Mouse (Mus musculus) stomach, embryonic 14.5 days (tissue): ENCODE measurements at regions not wholly inside any gene's neighbourhood (a gene's known extent, or its start where the extent isn't known, plus 50 kb on each side); places are given as distances from the start of the nearest gene placed in this dataset.

Experiments
- ATAC-seq: fragments of 200-750 bp; cut with Nextera tagmentation; 2 replicates; pipeline ENCODE4 v1.8.0; 2017; ENCODE audit warnings: low read depth, moderate TSS enrichment; ENCODE audit not compliant: insufficient number of reproducible peaks, insufficient read depth, low FRiP score
- H3K27ac ChIP-seq: fragments of 300-500 bp; sonication (generic); 2 replicates; pipeline ENCODE4 v1.5.1; 2014; ENCODE audit warnings: mild to moderate bottlenecking, low read length, moderate library complexity, mixed read lengths
- H3K27me3 ChIP-seq: fragments of 300-500 bp; sonication (generic); 2 replicates; pipeline ENCODE4 v1.6.1; 2014; ENCODE audit warnings: low read length, control low read depth, mixed read lengths; ENCODE audit not compliant: control insufficient read depth, insufficient read depth
- H3K36me3 ChIP-seq: fragments of 300-500 bp; sonication (generic); 2 replicates; pipeline ENCODE4 v1.6.1; 2014; ENCODE audit warnings: mild to moderate bottlenecking, control low read depth, low read length, moderate library complexity, mixed read lengths; ENCODE audit not compliant: control insufficient read depth, insufficient read depth
- H3K4me1 ChIP-seq: fragments of 300-500 bp; sonication (generic); 2 replicates; pipeline ENCODE4 v1.6.1; 2014; ENCODE audit warnings: low read length, control low read depth, mixed read lengths; ENCODE audit not compliant: control insufficient read depth, insufficient read depth
- H3K4me2 ChIP-seq: fragments of 300-500 bp; sonication (generic); replicated peaks from 2 replicates; pipeline ENCODE4 v1.6.1; 2014; ENCODE audit warnings: low read depth, low read length, control low read depth
- H3K4me3 ChIP-seq: fragments of 300-500 bp; sonication (generic); 2 replicates; pipeline ENCODE4 v1.5.1; 2014; ENCODE audit warnings: low read depth, low read length, control low read depth
- H3K9ac ChIP-seq: fragments of 300-500 bp; sonication (generic); replicated peaks from 2 replicates; pipeline ENCODE4 v1.6.1; 2014; ENCODE audit warnings: low read depth, mild to moderate bottlenecking, control low read depth, low read length, moderate library complexity, mixed read lengths
- H3K9me3 ChIP-seq: fragments of 300-500 bp; sonication (generic); 2 replicates; pipeline ENCODE4 v1.6.1; 2016; ENCODE audit warnings: low read depth, low read length, control low read depth; ENCODE audit not compliant: control insufficient read depth
- WGBS: fragments of 180-500 bp; shearing (Covaris S2); extraction: QIAGEN DNeasy Blood & Tissue Kit; methylation state at CpG from one replicate; pipeline ENCODE4 v1.1.7; 2014; 5-methylcytosine and 5-hydroxymethylcytosine counted together

DNA sequence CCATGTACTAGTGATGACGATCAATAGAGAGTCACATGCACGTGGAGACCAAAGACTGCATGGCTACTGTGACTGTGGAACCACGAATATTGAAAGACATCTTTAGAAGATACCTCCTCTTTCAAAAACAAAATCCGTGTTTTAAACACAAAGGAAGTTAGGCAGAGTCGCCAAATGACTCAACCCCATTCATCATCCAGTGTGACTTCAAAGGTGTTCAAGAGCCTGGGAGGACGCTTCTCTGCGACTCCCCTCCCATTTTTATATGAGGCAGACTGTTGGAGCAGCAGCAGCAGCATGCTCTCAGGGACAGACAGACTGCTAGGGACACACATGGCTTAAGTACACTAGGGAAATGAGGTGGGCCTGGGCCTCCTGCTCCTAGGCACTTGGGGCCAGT, 197.2 kb downstream of the Dad1 start:
- no peak for ATAC-seq
- Histone ChIP-seq H3K4me2 (no peak overlapping the region), H3K27ac (no peak overlapping the region), H3K9me3 (no peaks in the 10 kb centered on the region), H3K4me1 (no peaks in the 10 kb centered on the region), H3K36me3 (no peaks in the 10 kb centered on the region), H3K27me3 (no peaks in the 10 kb centered on the region), H3K9ac (no peak overlapping the region), H3K4me3 (no peak overlapping the region)
- WGBS, result 42% methylated on average over 7 of the region's 7 CpGs

DNA sequence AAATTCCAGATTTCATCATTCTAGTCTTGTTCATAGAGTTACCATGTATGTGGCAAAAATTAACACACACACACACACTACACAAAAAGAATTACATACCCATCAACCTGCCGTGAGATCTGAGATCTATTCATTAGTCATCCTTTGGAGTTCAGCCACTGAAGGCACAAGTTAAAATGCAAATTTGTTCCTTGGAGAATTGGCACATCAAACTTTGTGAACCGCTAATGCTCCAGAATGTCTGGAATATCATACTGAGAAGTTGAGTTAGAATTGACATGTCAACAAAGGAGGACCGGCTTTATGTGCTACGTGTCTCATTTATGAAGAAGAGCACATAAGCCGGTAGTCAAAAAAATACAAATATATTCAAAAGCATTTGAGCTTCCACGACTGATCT, 198.5 kb downstream of the Dad1 start:
- no peak overlapping the region for H3K4me2 ChIP-seq
- no peak overlapping the region for H3K9ac ChIP-seq
- H3K27me3 ChIP-seq, result no peaks in the 10 kb centered on the region
- H3K9me3 ChIP-seq, result no peaks in the 10 kb centered on the region
- H3K4me1 ChIP-seq, result no peaks in the 10 kb centered on the region
- no peak for ATAC-seq
- H3K4me3 ChIP-seq, result no peak overlapping the region
- 66% methylated on average over 6 of the region's 6 CpGs for WGBS
- no peak overlapping the region for H3K27ac ChIP-seq
- no peaks in the 10 kb centered on the region for H3K36me3 ChIP-seq

DNA sequence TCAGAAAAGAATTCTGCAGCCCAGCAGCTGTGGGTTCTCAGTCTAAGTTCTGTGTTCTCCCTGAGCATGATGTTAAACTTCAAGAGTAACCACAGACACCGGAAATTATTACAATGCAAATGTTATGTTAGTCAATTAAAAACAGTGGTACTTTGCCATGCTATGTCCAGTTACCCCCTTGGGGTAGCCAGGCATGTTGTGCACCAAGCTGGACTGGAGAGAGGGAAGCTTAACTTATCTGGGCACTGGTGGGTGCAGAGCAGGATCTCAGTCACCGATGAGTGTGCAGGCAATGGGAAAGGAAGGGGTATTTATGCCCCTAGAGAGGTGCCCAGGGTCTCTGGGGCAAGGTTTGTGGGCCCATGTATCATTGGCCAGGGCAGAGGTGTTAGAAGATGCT, 211.6 kb downstream of the Dad1 start:
- no peaks in the 10 kb centered on the region for H3K9me3 ChIP-seq
- 86% methylated on average over 2 of the region's 2 CpGs for WGBS
- H3K27me3 ChIP-seq, result no peaks in the 10 kb centered on the region
- no peak overlapping the region for H3K9ac ChIP-seq
- no peaks in the 10 kb centered on the region for H3K4me1 ChIP-seq
- no peak overlapping the region for H3K4me3 ChIP-seq
- no peak overlapping the region for H3K27ac ChIP-seq
- H3K36me3 ChIP-seq, result no peaks in the 10 kb centered on the region
- no peak for ATAC-seq
- no peak overlapping the region for H3K4me2 ChIP-seq

DNA sequence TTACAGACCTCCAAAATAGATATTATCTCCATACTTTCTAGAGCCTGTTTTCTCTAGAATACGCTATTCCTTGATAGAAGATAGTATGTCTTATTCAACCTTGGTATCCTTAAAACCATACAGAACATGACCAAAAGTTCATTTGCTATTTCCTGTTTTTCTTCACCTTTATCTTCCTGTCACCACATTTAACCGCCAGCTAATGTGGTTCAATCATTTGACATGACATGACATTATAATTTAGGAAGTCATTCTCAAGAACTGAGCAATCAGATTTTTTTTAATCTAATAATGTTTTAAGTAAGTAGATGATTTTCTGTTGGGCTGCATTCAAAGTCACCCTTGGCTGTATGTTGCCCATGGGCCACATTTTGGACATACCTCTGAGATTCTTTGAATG, 213.3 kb downstream of the Dad1 start:
- 69% methylated on average over 2 of the region's 2 CpGs for WGBS
- H3K4me1 ChIP-seq, result no peaks in the 10 kb centered on the region
- H3K27me3 ChIP-seq, result no peaks in the 10 kb centered on the region
- no peak overlapping the region for H3K27ac ChIP-seq
- ATAC-seq, result no peak
- H3K4me2 ChIP-seq, result no peak overlapping the region
- no peak overlapping the region for H3K4me3 ChIP-seq
- no peak overlapping the region for H3K9ac ChIP-seq
- no peaks in the 10 kb centered on the region for H3K9me3 ChIP-seq
- no peaks in the 10 kb centered on the region for H3K36me3 ChIP-seq

DNA sequence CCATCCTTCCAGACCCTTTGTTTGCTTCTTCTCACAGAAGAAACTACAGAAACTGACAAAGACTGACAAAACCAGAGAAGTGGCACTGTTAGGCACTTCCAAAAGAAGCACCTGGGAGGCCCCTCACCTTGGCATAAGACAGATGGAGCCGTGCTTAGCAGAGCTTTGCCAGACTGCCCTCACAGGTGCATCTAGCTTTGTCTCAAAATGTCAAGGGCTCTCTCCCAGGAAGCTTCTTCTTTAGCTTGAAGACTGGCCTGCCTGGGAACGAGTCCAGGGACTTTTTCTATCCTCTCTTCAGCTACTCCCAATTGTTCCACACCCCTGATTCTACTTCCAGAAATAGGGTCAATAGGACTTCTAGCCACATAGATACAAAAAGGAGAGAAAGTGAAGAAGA, 219.4 kb downstream of the Dad1 start:
- WGBS, result 71% methylated on average over 2 of the region's 2 CpGs
- Histone ChIP-seq H3K27ac (no peak overlapping the region), H3K9me3 (no peaks in the 10 kb centered on the region), H3K4me2 (no peak overlapping the region), H3K9ac (no peak overlapping the region), H3K4me3 (no peak overlapping the region), H3K27me3 (no peaks in the 10 kb centered on the region), H3K36me3 (no peaks in the 10 kb centered on the region), H3K4me1 (no peaks in the 10 kb centered on the region)
- no peak for ATAC-seq

DNA sequence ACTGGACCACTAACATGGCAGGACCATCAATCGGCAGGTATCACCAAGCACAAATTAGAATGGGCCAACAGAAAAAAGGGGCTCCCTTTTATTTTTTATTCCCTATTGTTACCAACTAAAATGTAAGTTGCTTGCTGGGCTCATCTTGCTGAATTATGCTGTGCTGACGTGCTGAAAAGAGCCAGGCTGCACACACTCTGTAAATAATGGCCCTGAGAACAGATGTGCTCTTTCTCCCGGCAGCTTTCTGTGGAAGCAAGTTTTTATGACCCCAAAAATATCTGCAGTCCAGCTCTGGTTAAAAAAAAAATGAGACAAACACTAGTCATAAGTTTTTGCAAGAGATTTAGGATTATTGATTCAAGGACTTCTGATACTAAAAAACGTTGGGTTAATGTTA, 230.4 kb downstream of the Dad1 start:
- Histone ChIP-seq H3K9me3 (no peaks in the 10 kb centered on the region), H3K4me3 (no peak overlapping the region), H3K4me2 (no peak overlapping the region), H3K27ac (no peak overlapping the region; the same call in 1 of the 2 replicates), H3K27me3 (no peaks in the 10 kb centered on the region), H3K9ac (no peak overlapping the region), H3K4me1 (no peaks in the 10 kb centered on the region), H3K36me3 (no peaks in the 10 kb centered on the region)
- WGBS, result 38% methylated on average over 4 of the region's 4 CpGs
- no peak for ATAC-seq

DNA sequence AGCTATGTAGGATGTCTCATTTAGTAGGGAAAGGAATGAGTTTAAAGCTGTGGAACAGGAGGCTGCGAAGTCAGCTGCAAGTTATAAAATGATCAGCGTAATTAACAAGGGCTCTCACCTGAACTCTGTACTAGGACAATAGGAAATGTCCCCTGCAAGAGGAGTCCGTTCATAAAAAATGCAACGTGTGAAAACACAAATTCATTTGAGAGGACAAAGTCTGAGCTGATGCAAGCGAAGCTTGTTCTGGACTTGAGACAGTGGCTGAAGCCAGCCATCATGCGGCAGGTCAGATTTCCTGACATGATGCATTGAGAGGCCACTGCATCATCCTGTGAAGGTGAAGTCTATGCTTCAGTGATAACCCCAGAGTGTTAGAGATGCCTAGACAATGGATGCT, 232.5 kb downstream of the Dad1 start:
- H3K4me2 ChIP-seq, result no peak overlapping the region
- no peak overlapping the region for H3K27ac ChIP-seq
- H3K4me3 ChIP-seq, result no peak overlapping the region
- WGBS, result 88% methylated on average over 6 of the region's 6 CpGs
- H3K36me3 ChIP-seq, result no peaks in the 10 kb centered on the region
- no peak for ATAC-seq
- H3K4me1 ChIP-seq, result no peaks in the 10 kb centered on the region
- no peaks in the 10 kb centered on the region for H3K27me3 ChIP-seq
- no peak overlapping the region for H3K9ac ChIP-seq
- H3K9me3 ChIP-seq, result no peaks in the 10 kb centered on the region

DNA sequence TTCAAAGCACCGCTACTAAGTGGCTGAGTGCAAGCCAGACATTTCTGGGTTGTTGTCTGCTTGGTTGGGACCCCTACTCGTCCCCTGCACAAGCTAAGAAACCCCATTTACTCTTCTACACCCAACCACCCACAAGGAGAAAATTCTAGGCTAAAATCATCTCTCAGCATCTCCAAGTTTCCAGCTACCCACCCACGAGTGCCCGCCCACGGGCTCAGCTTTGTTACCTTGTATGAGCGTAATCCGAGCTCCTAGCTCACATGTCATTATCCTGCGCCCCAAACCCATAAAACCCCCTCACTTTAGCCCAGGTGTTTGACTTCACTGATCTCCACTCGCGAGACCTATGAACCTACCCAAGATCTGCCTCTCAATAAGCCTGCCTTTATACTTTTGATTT, 239.3 kb downstream of the Dad1 start:
- Histone ChIP-seq H3K4me3 (no peak overlapping the region), H3K9ac (no peak overlapping the region), H3K4me2 (no peak overlapping the region), H3K27me3 (no peaks in the 10 kb centered on the region), H3K36me3 (no peaks in the 10 kb centered on the region), H3K27ac (no peak overlapping the region), H3K9me3 (no peaks in the 10 kb centered on the region), H3K4me1 (no peaks in the 10 kb centered on the region)
- WGBS, result 85% methylated on average over 10 of the region's 10 CpGs
- ATAC-seq, result no peak

DNA sequence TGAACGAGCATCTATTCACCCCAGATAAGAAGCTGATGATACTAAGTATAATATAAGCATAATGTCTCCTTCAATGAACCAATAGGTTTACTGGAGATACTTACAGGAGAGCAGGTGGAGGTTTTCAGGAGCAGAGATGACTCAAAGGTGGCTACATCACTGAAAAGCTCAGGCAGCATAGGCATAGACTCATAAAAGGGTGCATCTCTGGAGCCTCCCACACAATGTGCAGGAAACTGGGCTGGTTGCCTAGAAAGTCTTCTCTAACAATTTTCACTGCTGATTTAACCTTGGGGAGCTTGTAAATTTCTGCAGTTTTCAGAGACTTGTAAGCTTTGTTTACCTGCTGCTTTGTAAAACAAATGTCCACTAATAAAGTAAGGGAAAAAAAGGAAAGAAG, 251.8 kb downstream of the Dad1 start:
- Histone ChIP-seq H3K27ac (no peak overlapping the region), H3K9ac (no peak overlapping the region), H3K4me2 (no peak overlapping the region), H3K36me3 (no peaks in the 10 kb centered on the region), H3K9me3 (no peaks in the 10 kb centered on the region), H3K27me3 (no peaks in the 10 kb centered on the region), H3K4me1 (no peaks in the 10 kb centered on the region), H3K4me3 (no peak overlapping the region)
- ATAC-seq, result no peak
- WGBS, result 85% methylated on average over 1 of the region's 1 CpGs
